Mouse (Mus musculus) intestine, embryonic 15.5 days (tissue): Measurements from ENCODE around the gene H2afb1. TPM values are rescaled to one million over a fixed set of nuclear protein-coding genes. Genes with fewer than 3 reads are reported as not detected.
"Not testable (repeated sequence)": the region's sequence is repeated elsewhere in the genome, so short reads cannot be mapped to it uniquely, and the experiment has no call there.

ENCODE experiments used
- ATAC-seq: fragments of 200-750 bp; cut with Nextera tagmentation; 2 replicates; pipeline ENCODE4 v1.8.0; 2017; ENCODE audit warnings: moderate TSS enrichment, moderate library complexity
- H3K27ac ChIP-seq: fragments of 300-500 bp; sonication (generic); 2 replicates; pipeline ENCODE4 v1.5.1; 2015; ENCODE audit warnings: mild to moderate bottlenecking, inconsistent platforms
- H3K27me3 ChIP-seq: fragments of 300-500 bp; sonication (generic); replicated peaks from 2 replicates; pipeline ENCODE4 v1.6.1; 2015; ENCODE audit warnings: inconsistent platforms
- H3K36me3 ChIP-seq: fragments of 300-500 bp; sonication (generic); 2 replicates; pipeline ENCODE4 v1.6.1; 2015; ENCODE audit warnings: inconsistent platforms
- H3K4me1 ChIP-seq: fragments of 300-500 bp; sonication (generic); replicated peaks from 2 replicates; pipeline ENCODE4 v1.6.1; 2015; ENCODE audit warnings: inconsistent platforms
- H3K4me2 ChIP-seq: fragments of 300-500 bp; sonication (generic); replicated peaks from 2 replicates; pipeline ENCODE4 v1.6.1; 2015; ENCODE audit warnings: mild to moderate bottlenecking, inconsistent platforms
- H3K4me3 ChIP-seq: fragments of 300-500 bp; sonication (generic); replicated peaks from 2 replicates; pipeline ENCODE4 v1.5.1; 2015; ENCODE audit warnings: inconsistent platforms
- H3K9ac ChIP-seq: fragments of 300-500 bp; sonication (generic); 2 replicates; pipeline ENCODE4 v1.6.1; 2015; ENCODE audit warnings: inconsistent platforms
- H3K9me3 ChIP-seq: fragments of 300-500 bp; sonication (generic); 2 replicates; pipeline ENCODE4 v1.6.1; 2016; ENCODE audit warnings: inconsistent platforms
- WGBS: fragments of 180-500 bp; shearing (Covaris S2); methylation state at CpG from one replicate; pipeline ENCODE4 v1.1.7; 2015; 5-methylcytosine and 5-hydroxymethylcytosine counted together
- polyA plus RNA-seq: library from polyadenylated mRNA; unstranded; fragments of >200 nt; fragmentation: Nextera tagmentation; extraction: Ambion mirVana; gene quantifications from 2 replicates; pipeline ENCODE4 v1.2.1, GENCODE M21; 2015

Gene H2afb1
- polyA plus RNA-seq, result not detected in 2 replicates

DNA sequence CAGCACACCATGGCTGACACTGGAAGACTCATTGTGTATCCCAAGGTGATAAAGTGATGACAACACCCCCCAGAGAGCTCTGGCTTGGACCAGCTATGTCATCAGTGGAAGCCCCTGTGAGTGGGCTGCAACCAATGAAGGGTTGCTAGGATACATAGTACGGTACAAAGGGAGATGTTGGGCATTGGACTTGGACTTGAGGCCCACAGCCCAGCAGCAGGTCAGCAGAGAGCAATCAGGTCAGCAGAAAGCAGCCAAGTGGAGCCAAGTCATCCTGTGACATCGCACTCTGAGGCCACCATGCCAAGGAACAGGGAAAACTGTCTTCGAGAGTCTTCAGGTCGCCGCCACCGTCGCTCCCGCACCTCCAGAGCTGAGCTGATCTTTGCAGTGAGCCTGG lies at the start of gene H2afb1:
Gene H2afb1 (plus strand): TSS at position 301 of the 400 bp plus-strand sequence.
- not testable (repeated sequence) for H3K9me3 ChIP-seq, ATAC-seq, H3K4me1 ChIP-seq, H3K4me3 ChIP-seq, H3K27ac ChIP-seq, H3K36me3 ChIP-seq, H3K4me2 ChIP-seq, H3K27me3 ChIP-seq, H3K9ac ChIP-seq
- WGBS, result 92% methylated on average over 4 of the region's 8 CpGs

DNA sequence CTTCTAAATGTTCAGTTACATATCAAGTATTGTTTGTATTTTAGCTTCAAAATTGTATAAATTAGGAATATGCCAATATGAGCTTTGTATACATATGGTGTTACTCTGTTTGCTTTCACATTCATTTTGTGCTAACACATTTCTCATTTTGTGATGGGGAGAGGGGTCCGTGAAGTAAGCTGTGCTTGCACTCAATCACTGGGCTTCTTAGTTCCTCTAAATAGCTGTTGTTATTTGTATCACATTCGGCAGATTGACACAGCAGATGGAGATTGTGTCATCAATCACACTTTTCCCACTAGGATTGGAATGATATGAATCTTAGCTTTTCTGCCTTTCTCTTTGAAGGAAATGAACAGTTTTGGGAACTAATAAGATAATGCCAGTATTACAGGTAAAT lies 21.5 kb downstream of the H2afb1 start:
- no peak for ATAC-seq
- H3K4me2 ChIP-seq, result no peak overlapping the region
- H3K4me1 ChIP-seq, result no peaks in the 10 kb centered on the region
- no peaks in the 10 kb centered on the region for H3K9me3 ChIP-seq
- no peaks in the 10 kb centered on the region for H3K27me3 ChIP-seq
- 75% methylated on average over 2 of the region's 2 CpGs for WGBS
- no peaks in the 10 kb centered on the region for H3K36me3 ChIP-seq
- no peak overlapping the region for H3K9ac ChIP-seq
- no peak overlapping the region for H3K4me3 ChIP-seq
- no peak overlapping the region for H3K27ac ChIP-seq
